Mouse (Mus musculus) intestine, embryonic 15.5 days (tissue): ENCODE results near the gene Rabgap1l. TPM values are rescaled to one million over a fixed set of nuclear protein-coding genes. Genes with fewer than 3 reads are reported as not detected.

Source experiments
- ATAC-seq: fragments of 200-750 bp; cut with Nextera tagmentation; 2 replicates; pipeline ENCODE4 v1.8.0; 2017; ENCODE audit warnings: moderate TSS enrichment, moderate library complexity
- H3K27ac ChIP-seq: fragments of 300-500 bp; sonication (generic); 2 replicates; pipeline ENCODE4 v1.5.1; 2015; ENCODE audit warnings: mild to moderate bottlenecking, inconsistent platforms
- H3K27me3 ChIP-seq: fragments of 300-500 bp; sonication (generic); replicated peaks from 2 replicates; pipeline ENCODE4 v1.6.1; 2015; ENCODE audit warnings: inconsistent platforms
- H3K36me3 ChIP-seq: fragments of 300-500 bp; sonication (generic); 2 replicates; pipeline ENCODE4 v1.6.1; 2015; ENCODE audit warnings: inconsistent platforms
- H3K4me1 ChIP-seq: fragments of 300-500 bp; sonication (generic); replicated peaks from 2 replicates; pipeline ENCODE4 v1.6.1; 2015; ENCODE audit warnings: inconsistent platforms
- H3K4me2 ChIP-seq: fragments of 300-500 bp; sonication (generic); replicated peaks from 2 replicates; pipeline ENCODE4 v1.6.1; 2015; ENCODE audit warnings: mild to moderate bottlenecking, inconsistent platforms
- H3K4me3 ChIP-seq: fragments of 300-500 bp; sonication (generic); replicated peaks from 2 replicates; pipeline ENCODE4 v1.5.1; 2015; ENCODE audit warnings: inconsistent platforms
- H3K9ac ChIP-seq: fragments of 300-500 bp; sonication (generic); 2 replicates; pipeline ENCODE4 v1.6.1; 2015; ENCODE audit warnings: inconsistent platforms
- H3K9me3 ChIP-seq: fragments of 300-500 bp; sonication (generic); 2 replicates; pipeline ENCODE4 v1.6.1; 2016; ENCODE audit warnings: inconsistent platforms
- WGBS: fragments of 180-500 bp; shearing (Covaris S2); methylation state at CpG from one replicate; pipeline ENCODE4 v1.1.7; 2015; 5-methylcytosine and 5-hydroxymethylcytosine counted together
- polyA plus RNA-seq: library from polyadenylated mRNA; unstranded; fragments of >200 nt; fragmentation: Nextera tagmentation; extraction: Ambion mirVana; gene quantifications from 2 replicates; pipeline ENCODE4 v1.2.1, GENCODE M21; 2015

The Rabgap1l gene
- polyA plus RNA-seq, 1 experiment from 2014 or later: 17.3 TPM

DNA sequence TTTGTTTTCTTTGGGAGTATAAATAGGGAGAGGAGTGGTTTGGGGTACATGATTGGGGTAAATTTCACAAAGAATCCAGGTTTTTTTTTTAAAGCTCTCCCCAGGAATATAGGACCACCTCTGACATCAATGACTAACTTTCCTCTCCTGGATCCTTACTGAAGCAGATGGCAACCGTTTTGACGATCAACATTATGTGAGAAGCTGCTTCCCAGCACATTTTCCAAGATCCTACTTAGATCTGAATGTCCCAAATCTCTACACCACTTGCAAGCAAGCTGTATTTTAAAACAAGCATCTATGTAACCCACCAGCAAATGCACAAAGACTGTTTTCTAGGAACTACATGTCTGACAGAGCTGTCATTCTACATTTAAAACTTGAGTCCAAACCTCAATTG, 311.4 kb downstream of the Rabgap1l start:
- H3K9ac ChIP-seq: no peak overlapping the region
- H3K4me1 ChIP-seq: no peaks in the 10 kb centered on the region
- ATAC-seq: no peak
- WGBS: 92% methylated on average over 2 of the region's 2 CpGs
- H3K27me3 ChIP-seq: no peaks in the 10 kb centered on the region
- H3K36me3 ChIP-seq: no peaks in the 10 kb centered on the region
- no peak overlapping the region for H3K27ac ChIP-seq
- no peaks in the 10 kb centered on the region for H3K9me3 ChIP-seq
- no peak overlapping the region for H3K4me3 ChIP-seq
- no peak overlapping the region for H3K4me2 ChIP-seq

DNA sequence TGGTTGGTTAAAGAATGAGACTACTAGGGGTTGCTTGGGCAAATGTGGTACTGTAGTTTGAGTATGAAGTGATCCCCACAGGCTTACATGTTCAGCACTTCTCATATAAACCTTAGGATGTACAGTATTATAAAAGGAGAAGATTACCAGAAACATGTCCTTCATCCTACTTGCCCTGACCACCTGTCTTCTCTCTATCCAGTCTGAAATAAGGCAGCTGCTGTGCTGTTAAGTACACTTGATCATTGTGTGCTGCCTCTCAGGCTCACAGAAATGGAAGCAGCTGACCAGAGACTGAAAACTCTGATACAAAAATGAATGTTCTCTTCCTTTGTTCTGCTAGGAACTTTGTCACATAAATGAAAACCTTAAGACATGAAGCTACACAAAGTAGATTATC, 325.6 kb downstream of the Rabgap1l start:
- Histone ChIP-seq H3K9ac (no peak overlapping the region), H3K36me3 (no peaks in the 10 kb centered on the region), H3K27me3 (no peaks in the 10 kb centered on the region), H3K9me3 (no peaks in the 10 kb centered on the region), H3K27ac (no peak overlapping the region), H3K4me2 (no peak overlapping the region), H3K4me3 (no peak overlapping the region), H3K4me1 (no peaks in the 10 kb centered on the region)
- ATAC-seq: no peak

DNA sequence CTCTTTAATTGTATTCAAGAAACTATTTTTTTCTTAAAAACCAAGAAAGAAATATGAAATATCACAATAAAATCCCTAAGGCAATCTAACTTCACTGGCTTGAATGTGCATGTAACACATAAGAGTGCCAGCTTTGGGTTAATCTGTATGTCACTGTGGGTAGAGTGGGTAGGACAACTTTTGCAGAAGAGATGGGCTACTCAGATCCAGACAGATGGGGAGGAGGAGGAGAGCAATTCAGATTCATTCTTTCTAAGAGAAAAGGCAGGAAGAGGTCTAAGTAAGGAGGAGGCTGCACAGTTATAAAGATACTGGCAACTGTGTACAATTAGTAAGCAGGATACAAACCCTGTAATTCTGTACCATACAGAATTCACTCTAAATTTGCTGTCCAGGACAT, 327.8 kb downstream of the Rabgap1l start:
- Histone ChIP-seq H3K4me3 (no peak overlapping the region), H3K4me2 (no peak overlapping the region), H3K9ac (no peak overlapping the region), H3K4me1 (no peaks in the 10 kb centered on the region), H3K36me3 (no peaks in the 10 kb centered on the region), H3K27ac (no peak overlapping the region), H3K9me3 (no peaks in the 10 kb centered on the region), H3K27me3 (no peaks in the 10 kb centered on the region)
- ATAC-seq: no peak

DNA sequence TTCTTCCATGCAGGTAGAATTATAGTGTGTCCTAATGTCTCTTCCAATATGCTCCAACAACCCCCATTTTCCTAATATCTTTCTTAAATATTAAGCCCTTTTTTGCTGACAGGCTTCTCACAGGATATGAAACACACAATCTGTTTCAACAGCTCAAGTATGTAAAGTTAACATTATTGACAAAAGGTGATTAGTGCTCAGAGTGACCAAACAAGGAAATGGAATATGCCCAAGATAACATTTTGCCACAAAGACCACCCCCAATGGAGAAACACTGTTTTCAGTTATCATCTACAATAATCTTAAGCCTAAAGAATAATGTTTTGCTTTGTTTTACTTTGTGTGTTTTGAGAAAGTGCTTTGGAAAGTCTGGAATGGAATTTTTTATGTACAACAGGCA, 328.9 kb downstream of the Rabgap1l start:
- Histone ChIP-seq H3K4me3 (no peak overlapping the region), H3K27me3 (no peaks in the 10 kb centered on the region), H3K9me3 (no peaks in the 10 kb centered on the region), H3K4me1 (no peaks in the 10 kb centered on the region), H3K36me3 (no peaks in the 10 kb centered on the region), H3K9ac (no peak overlapping the region), H3K4me2 (no peak overlapping the region), H3K27ac (no peak overlapping the region)
- ATAC-seq: no peak

DNA sequence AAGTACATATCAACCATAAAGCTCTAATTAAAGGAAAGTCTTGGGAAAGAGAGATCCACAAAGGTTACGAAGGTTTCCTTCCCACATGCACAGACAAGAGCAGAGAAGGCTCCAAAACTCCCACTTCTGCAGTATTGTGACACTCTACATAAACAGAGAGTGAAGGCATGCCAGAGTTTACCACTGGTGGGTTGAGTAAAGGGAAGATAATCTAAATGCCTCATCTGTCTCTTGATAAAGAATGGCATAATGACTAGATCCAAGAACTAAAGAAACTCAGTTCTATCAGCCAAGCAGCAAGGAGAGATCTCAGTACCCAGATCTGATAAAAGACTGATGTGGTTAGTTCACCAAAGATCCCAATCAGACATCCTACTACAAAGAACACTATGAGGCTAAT, 332.7 kb downstream of the Rabgap1l start:
- 84% methylated on average over 1 of the region's 1 CpGs for WGBS
- Histone ChIP-seq H3K27ac (no peak overlapping the region), H3K9me3 (no peaks in the 10 kb centered on the region), H3K27me3 (no peaks in the 10 kb centered on the region), H3K36me3 (no peaks in the 10 kb centered on the region), H3K4me2 (no peak overlapping the region), H3K9ac (no peak overlapping the region), H3K4me1 (no peaks in the 10 kb centered on the region), H3K4me3 (no peak overlapping the region)
- no peak for ATAC-seq

DNA sequence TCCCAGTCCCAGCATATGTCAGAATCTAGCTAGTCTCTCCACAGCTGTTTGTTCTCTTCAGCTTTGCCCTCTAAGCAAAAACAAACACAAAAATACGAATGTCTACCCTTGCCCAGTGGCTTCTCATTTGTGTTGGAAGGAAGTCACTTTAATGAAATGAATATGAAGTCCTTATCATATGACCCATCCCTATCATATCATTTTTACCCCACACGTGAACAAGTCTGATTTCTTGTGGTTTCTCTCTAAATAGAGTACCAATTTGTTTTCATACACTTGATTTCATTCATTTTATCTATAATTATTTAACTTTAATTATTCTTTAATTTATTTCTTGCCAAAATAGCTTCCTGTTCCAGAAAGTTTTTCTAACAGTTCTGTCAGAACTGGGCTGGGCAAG, 341.3 kb downstream of the Rabgap1l start:
- H3K4me2 ChIP-seq: no peak overlapping the region
- no peaks in the 10 kb centered on the region for H3K27me3 ChIP-seq
- H3K4me1 ChIP-seq: no peaks in the 10 kb centered on the region
- 67% methylated on average over 2 of the region's 2 CpGs for WGBS
- H3K4me3 ChIP-seq: no peak overlapping the region
- H3K36me3 ChIP-seq: no peaks in the 10 kb centered on the region
- no peak overlapping the region for H3K27ac ChIP-seq
- H3K9ac ChIP-seq: no peak overlapping the region
- ATAC-seq: no peak
- no peaks in the 10 kb centered on the region for H3K9me3 ChIP-seq

DNA sequence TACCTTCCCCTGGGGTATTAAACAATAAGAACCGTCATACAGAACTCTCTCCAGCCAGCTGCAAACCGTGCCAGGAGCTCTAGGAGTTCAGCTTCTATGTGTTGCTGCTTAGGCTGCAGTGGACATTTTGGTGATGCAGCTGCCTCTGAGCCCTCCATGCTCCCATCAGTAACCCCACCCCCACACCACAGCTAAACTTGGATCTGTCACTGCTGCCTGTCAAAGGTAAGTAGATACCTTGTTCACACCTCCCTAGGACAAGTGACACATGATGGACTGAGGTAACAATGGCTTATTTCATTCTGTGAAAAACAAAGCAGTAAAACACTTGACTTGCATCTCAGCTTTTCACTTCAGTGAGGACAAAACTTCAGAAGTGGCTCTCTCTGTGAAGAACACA, 344.3 kb downstream of the Rabgap1l start:
- H3K4me1 ChIP-seq: no peaks in the 10 kb centered on the region
- H3K27ac ChIP-seq: no peak overlapping the region
- ATAC-seq: no peak
- H3K27me3 ChIP-seq: no peaks in the 10 kb centered on the region
- no peak overlapping the region for H3K9ac ChIP-seq
- no peaks in the 10 kb centered on the region for H3K36me3 ChIP-seq
- no peak overlapping the region for H3K4me3 ChIP-seq
- H3K9me3 ChIP-seq: no peaks in the 10 kb centered on the region
- WGBS: 64% methylated on average over 2 of the region's 2 CpGs
- no peak overlapping the region for H3K4me2 ChIP-seq

DNA sequence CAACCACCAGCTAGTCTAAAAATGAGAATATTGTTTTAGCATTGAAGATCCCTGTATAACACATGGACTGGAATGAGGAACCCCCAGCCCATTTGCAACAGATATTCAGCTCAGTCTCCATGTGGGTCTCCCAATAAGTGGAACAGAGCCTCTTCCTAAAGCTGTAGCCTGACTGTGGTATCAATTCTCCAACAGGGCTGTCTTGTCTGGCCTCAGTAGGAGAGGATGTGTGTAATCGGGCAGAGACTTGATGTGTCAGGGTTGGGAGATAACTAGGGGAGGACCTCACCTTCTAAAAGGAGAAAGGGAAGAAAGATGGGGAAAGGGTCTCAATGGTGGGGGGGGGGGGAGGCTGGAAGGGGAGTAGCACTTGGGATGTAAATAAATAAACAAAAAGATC, 346.2 kb downstream of the Rabgap1l start:
- H3K27me3 ChIP-seq: no peaks in the 10 kb centered on the region
- no peaks in the 10 kb centered on the region for H3K36me3 ChIP-seq
- H3K4me3 ChIP-seq: no peak overlapping the region
- H3K4me2 ChIP-seq: no peak overlapping the region
- no peaks in the 10 kb centered on the region for H3K9me3 ChIP-seq
- no peak overlapping the region for H3K27ac ChIP-seq
- 70% methylated on average over 1 of the region's 1 CpGs for WGBS
- no peak overlapping the region for H3K9ac ChIP-seq
- no peaks in the 10 kb centered on the region for H3K4me1 ChIP-seq
- ATAC-seq: no peak

DNA sequence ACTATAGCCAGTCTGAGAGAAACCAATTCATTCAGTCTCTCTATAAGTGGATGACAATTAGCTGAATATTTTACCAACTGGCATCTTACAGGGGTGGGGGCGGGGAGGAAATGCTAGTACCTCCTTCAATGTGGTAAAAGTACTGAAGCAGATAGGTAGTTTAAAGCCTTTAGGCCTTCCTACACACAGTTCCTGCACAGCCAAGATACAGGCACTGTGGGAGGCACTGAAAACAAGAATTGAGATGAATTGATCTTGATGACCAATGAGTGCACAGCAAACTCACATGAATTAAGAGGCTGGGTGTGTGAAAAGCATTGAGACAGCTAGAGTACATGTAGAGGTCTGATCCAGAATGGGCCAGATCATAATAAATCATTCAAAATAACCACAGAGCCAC, 349.5 kb downstream of the Rabgap1l start:
- H3K4me1 ChIP-seq: no peaks in the 10 kb centered on the region
- H3K9me3 ChIP-seq: no peaks in the 10 kb centered on the region
- no peak overlapping the region for H3K27ac ChIP-seq
- no peaks in the 10 kb centered on the region for H3K36me3 ChIP-seq
- H3K4me2 ChIP-seq: no peak overlapping the region
- no peak overlapping the region for H3K9ac ChIP-seq
- 84% methylated on average over 1 of the region's 1 CpGs for WGBS
- no peaks in the 10 kb centered on the region for H3K27me3 ChIP-seq
- H3K4me3 ChIP-seq: no peak overlapping the region
- no peak for ATAC-seq

DNA sequence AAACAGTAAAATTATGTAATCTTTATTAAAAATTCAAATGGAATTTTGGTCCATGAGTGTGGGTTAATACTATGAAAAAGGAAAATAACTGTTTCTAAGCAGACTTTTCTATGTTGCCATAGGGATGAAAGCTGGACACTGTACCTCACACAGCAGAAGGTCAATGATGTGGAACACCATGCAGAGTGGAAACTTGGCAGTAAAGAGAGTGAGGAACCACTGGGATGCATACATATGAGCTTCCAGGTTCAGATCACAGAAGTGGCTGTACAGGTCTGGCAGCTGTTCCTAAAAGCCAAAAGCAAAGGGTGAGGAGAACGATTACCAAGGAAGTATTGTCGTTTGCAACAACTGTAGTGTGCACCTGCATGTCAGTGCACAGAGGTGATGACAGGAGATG, 351.3 kb downstream of the Rabgap1l start:
- Histone ChIP-seq H3K9ac (no peak overlapping the region), H3K27me3 (no peaks in the 10 kb centered on the region), H3K27ac (no peak overlapping the region), H3K4me1 (no peaks in the 10 kb centered on the region), H3K9me3 (no peaks in the 10 kb centered on the region), H3K36me3 (no peaks in the 10 kb centered on the region), H3K4me3 (no peak overlapping the region), H3K4me2 (no peak overlapping the region)
- 83% methylated on average over 2 of the region's 2 CpGs for WGBS
- ATAC-seq: no peak

DNA sequence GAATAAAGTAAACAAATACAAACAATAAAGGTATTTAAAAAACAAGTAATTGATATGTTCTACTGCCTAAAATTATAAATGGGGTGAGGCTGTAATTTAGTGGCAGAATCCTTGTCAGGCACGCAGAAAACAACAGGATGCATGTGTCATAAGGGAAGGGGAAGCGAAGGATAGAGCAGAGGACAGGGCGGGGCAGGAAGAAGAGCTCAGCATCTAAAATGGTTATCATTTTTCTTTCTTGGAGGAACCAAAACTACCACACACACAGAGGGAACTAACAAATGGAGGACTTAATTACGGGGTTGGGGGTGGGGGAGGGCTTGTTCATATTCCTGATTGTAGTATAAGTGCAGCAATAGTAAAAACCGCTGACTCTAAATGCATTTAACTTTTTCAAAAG, 351.9 kb downstream of the Rabgap1l start:
- Histone ChIP-seq H3K9ac (no peak overlapping the region), H3K4me3 (no peak overlapping the region), H3K9me3 (no peaks in the 10 kb centered on the region), H3K27me3 (no peaks in the 10 kb centered on the region), H3K4me2 (no peak overlapping the region), H3K27ac (no peak overlapping the region), H3K4me1 (no peaks in the 10 kb centered on the region), H3K36me3 (no peaks in the 10 kb centered on the region)
- 84% methylated on average over 5 of the region's 5 CpGs for WGBS
- no peak for ATAC-seq

DNA sequence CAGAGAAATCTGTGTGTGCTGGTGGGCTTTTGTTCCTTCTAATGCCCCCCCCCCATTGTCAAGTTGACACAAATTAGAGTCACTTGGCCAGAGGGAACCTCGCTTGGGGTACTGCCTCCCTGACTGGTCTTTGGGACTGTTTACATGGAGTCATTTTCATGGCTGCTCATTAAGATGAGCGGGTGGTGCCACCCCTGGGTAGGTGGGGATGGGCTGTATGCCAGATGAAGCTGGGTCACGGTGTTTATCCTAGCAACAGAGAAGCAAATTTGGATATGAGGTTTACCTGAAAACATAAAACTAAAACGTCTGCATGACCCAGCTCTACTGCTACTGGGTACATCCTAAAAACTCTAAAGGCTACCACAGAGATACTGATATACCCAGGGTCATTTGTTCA, 354.2 kb downstream of the Rabgap1l start:
- no peak for ATAC-seq
- no peak overlapping the region for H3K4me2 ChIP-seq
- 72% methylated on average over 4 of the region's 4 CpGs for WGBS
- H3K36me3 ChIP-seq: no peaks in the 10 kb centered on the region
- no peak overlapping the region for H3K27ac ChIP-seq
- no peaks in the 10 kb centered on the region for H3K9me3 ChIP-seq
- no peaks in the 10 kb centered on the region for H3K27me3 ChIP-seq
- no peak overlapping the region for H3K9ac ChIP-seq
- H3K4me3 ChIP-seq: no peak overlapping the region
- no peaks in the 10 kb centered on the region for H3K4me1 ChIP-seq

DNA sequence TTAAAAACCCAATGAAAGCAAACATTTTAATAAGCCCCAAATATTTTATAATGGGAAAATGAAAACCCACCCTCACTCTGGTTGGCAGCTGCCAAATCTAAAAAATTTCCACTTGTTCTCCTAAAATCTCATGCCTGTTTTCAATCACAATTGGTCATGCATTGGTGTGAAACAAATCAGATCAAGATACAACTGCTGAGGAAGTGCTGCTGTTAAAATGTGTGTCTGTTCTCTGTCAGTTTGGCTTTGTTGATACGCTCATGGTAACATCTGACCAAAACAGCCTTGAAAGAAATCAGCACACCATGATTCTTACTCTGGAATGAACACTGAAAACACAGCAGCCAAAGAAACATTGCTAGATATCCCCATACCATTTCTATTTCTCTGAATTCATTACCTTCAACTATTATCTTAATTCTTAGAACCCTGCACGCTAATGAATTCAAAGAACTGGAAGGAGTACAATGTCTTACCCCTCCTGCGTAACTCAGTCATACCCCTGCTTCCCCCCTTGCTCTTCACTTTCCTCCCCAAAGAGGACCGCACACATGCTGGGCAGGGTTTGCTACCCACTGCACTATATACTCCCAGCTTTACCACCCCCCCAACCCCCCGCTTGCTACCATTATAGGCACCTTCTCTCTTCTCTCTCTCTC, 375.7 kb downstream of the Rabgap1l start:
- 51% methylated on average over 5 of the region's 5 CpGs for WGBS
- H3K9ac ChIP-seq: no peak overlapping the region
- no peak overlapping the region for H3K27ac ChIP-seq
- no peaks in the 10 kb centered on the region for H3K27me3 ChIP-seq
- no peak overlapping the region for H3K4me3 ChIP-seq
- H3K36me3 ChIP-seq: no peaks in the 10 kb centered on the region
- H3K9me3 ChIP-seq: no peaks in the 10 kb centered on the region
- ATAC-seq: no peak
- H3K4me1 ChIP-seq: no peaks in the 10 kb centered on the region
- H3K4me2 ChIP-seq: no peak overlapping the region

DNA sequence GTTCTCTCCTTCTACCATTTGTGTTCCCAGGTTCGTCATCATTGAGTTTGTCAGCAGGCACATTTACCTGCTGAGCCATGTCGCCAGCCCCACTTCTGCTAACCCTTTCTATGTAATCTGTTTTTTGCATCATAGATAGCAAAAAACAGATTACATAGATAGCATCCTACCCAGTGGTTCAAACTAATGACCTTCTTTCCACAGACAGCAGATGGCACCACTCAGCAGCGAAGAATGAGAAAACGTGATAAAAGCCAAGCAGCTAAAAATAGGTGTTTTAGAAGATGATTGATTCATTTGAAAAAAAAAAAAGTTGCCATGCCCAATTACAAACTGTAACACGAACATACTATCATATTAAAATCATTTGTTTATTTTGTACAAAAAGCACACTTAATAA, 382.2 kb downstream of the Rabgap1l start:
- ATAC-seq: no peak
- no peak overlapping the region for H3K9ac ChIP-seq
- H3K4me3 ChIP-seq: no peak overlapping the region

More for the DNA sequence above, 382.2 kb downstream of the Rabgap1l start:
- Histone ChIP-seq H3K27me3 (no peaks in the 10 kb centered on the region), H3K4me1 (no peaks in the 10 kb centered on the region), H3K9me3 (no peaks in the 10 kb centered on the region), H3K27ac (no peak overlapping the region), H3K4me2 (no peak overlapping the region), H3K36me3 (no peaks in the 10 kb centered on the region)
- WGBS: 33% methylated on average over 5 of the region's 5 CpGs
